Mouse (Mus musculus) kidney, postnatal 0 days (tissue): Measurements from ENCODE around the gene Zbtb11. TPM values are rescaled to one million over a fixed set of nuclear protein-coding genes. Genes with fewer than 3 reads are reported as not detected.
A peak's percentile ranks its signal among the peaks of the same experiment; 100 is the strongest.
"Not testable (repeated sequence)": the region's sequence is repeated elsewhere in the genome, so short reads cannot be mapped to it uniquely, and the experiment has no call there.

Experiments used
- ATAC-seq: fragments of 200-750 bp; cut with Nextera tagmentation; replicated peaks from 2 replicates; pipeline ENCODE4 v1.8.0; 2017; ENCODE audit warnings: low read depth, moderate number of reproducible peaks, moderate TSS enrichment, moderate library complexity; ENCODE audit not compliant: low FRiP score
- DNase-seq: peaks from one replicate; pipeline ENCODE4 v3.0.0-alpha.2; 2016; ENCODE audit warnings: low spot score
- H3K27ac ChIP-seq: fragments of 300-500 bp; sonication (generic); 2 replicates; pipeline ENCODE4 v1.5.1; 2014; ENCODE audit warnings: mild to moderate bottlenecking
- H3K27me3 ChIP-seq: fragments of 300-500 bp; sonication (generic); 2 replicates; pipeline ENCODE4 v1.6.1; 2014; ENCODE audit warnings: low read length, mixed read lengths; ENCODE audit not compliant: insufficient read depth
- H3K36me3 ChIP-seq: fragments of 300-500 bp; sonication (generic); 2 replicates; pipeline ENCODE4 v1.6.1; 2014; ENCODE audit warnings: low read length, mixed read lengths; ENCODE audit not compliant: insufficient read depth
- H3K4me1 ChIP-seq: fragments of 300-500 bp; sonication (generic); replicated peaks from 2 replicates; pipeline ENCODE4 v1.6.1; 2014; ENCODE audit warnings: antibody characterized with exemption, low read length, mixed read lengths; ENCODE audit not compliant: insufficient read depth
- H3K4me2 ChIP-seq: fragments of 300-500 bp; sonication (generic); 2 replicates; pipeline ENCODE4 v1.6.1; 2014; ENCODE audit warnings: mild to moderate bottlenecking, low read length, moderate library complexity, mixed read lengths
- H3K4me3 ChIP-seq: fragments of 300-500 bp; sonication (generic); replicated peaks from 2 replicates; pipeline ENCODE4 v1.5.1; 2014; ENCODE audit warnings: low read depth, low read length
- H3K9ac ChIP-seq: fragments of 300-500 bp; sonication (generic); 2 replicates; pipeline ENCODE4 v1.6.1; 2014; ENCODE audit warnings: low read depth, low read length
- H3K9me3 ChIP-seq: fragments of 300-500 bp; sonication (generic); replicated peaks from 2 replicates; pipeline ENCODE4 v1.6.1; 2016; ENCODE audit warnings: low read length, inconsistent platforms, mixed read lengths
- CTCF ChIP-seq: IDR thresholded peaks from 2 replicates; pipeline ENCODE4 v1.5.1; 2016; ENCODE audit warnings: antibody characterized with exemption, low read depth, mild to moderate bottlenecking, moderate library complexity
- WGBS: fragments of 180-500 bp; shearing (Covaris S2); extraction: QIAGEN DNeasy Blood & Tissue Kit; methylation state at CpG from one replicate; pipeline ENCODE4 v1.1.7; 2014; 5-methylcytosine and 5-hydroxymethylcytosine counted together
- polyA plus RNA-seq: library from polyadenylated mRNA; unstranded; fragments of >200 nt; fragmentation: Nextera tagmentation; extraction: Ambion mirVana; gene quantifications from 2 replicates; pipeline ENCODE4 v1.2.1, GENCODE M21; 2015

Gene Zbtb11
- polyA plus RNA-seq, 1 experiment from 2014 or later: 12.1 TPM

DNA sequence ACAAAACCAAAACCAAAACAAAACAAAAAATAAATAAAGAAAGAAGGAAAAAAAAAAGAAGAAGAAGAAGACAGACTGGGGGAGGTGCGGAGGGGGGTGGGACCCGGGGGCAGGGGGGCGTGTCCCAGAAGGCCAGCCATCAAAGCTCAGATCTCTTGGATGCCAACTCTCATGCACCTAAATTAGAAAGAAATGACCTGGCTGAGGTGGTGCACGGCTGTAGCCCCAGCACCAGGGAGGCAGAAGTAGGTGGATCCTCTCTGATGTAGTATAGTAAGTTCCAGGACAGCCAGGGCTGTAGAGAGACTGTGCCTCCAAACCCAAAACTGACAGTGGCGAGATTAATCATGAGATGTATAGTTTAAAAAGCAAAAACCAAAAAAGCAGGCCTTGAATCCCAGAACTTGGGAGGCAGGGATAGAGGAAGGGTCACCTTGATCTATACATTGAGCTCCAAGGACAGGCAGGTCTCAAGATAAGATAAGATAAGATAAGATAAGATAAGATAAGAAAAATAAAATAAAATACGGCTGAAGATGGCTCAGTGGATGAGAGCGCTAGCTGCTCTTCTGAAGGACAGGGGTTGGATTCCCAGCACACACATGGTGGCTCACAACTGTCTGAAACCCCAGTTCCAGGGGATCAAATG, 21.9 kb upstream of the Zbtb11 start:
- Histone ChIP-seq H3K27ac (no peak overlapping the region), H3K4me2 (no peak overlapping the region), H3K4me1 (no peaks in the 10 kb centered on the region), H3K4me3 (no peak overlapping the region), H3K9ac (no peak overlapping the region), H3K36me3 (no peaks in the 10 kb centered on the region), H3K9me3 (no peaks in the 10 kb centered on the region), H3K27me3 (no peaks in the 10 kb centered on the region)
- ATAC-seq (no peak), DNase-seq (no peak)
- no peak for TF ChIP-seq CTCF
- WGBS: 68% methylated on average over 7 of the region's 7 CpGs

- Histone ChIP-seq H3K9me3 (no peaks in the 10 kb centered on the region), H3K36me3 (no peaks in the 10 kb centered on the region), H3K9ac (no peak overlapping the region), H3K4me1 (no peaks in the 10 kb centered on the region), H3K27me3 (no peaks in the 10 kb centered on the region), H3K4me3 (no peak overlapping the region), H3K27ac (no peak overlapping the region), H3K4me2 (no peak overlapping the region)
- no peak for TF ChIP-seq CTCF
- DNase-seq (no peak), ATAC-seq (no peak)
These were observed 20.9 kb upstream of the Zbtb11 start for GRCm38 (mm10) chr16:55952771-55953170.

DNA sequence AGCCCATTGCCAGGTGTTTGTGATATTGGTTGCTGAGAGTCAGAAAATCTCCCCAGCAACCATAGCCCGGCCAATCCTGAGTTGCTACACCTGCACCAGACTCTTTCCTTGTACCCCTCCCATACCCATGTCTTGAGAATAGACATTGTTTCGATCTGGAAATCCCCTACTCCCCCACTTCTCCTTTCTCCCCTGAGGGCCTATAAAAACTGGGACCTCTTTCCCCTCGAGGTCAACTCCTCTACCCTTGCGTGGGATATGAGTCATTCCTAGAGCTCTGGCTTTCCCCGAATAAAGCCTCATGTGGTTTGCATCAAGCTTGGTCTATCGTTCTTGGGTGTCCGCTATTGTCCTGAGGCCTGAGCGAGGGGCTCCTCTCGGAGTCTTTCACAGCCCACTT, 19.5 kb upstream of the Zbtb11 start:
- H3K27me3 ChIP-seq, H3K27ac ChIP-seq, H3K36me3 ChIP-seq, H3K4me3 ChIP-seq, DNase-seq, ATAC-seq, H3K4me1 ChIP-seq, H3K4me2 ChIP-seq, H3K9ac ChIP-seq, H3K9me3 ChIP-seq: not testable (repeated sequence)
- 86% methylated on average over 9 of the region's 9 CpGs for WGBS

DNA sequence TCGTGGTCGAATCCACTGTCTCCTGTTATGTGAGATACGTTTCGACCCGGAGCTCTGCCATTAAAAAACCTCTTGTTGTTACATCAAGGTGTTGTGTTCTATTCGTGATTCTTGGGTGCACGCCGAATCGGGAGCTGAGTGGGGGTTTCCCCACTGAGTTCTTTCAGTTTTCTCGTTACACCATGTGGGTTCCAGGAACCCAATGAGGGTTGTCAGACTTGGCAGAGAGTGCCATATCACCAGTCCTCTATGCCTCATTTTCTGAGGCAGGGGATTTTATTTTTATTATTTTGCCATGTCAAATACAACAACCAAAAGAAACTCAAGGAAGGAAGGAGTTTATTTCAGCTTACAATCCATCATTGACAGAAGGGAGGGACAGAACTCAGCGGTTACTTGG, 10.6 kb upstream of the Zbtb11 start:
- H3K9me3 ChIP-seq, H3K9ac ChIP-seq, H3K4me2 ChIP-seq, H3K4me1 ChIP-seq, H3K4me3 ChIP-seq, DNase-seq, ATAC-seq, H3K27ac ChIP-seq, H3K27me3 ChIP-seq, H3K36me3 ChIP-seq: not testable (repeated sequence)
- 83% methylated on average over 6 of the region's 11 CpGs for WGBS

- Histone ChIP-seq H3K4me2 (no peak overlapping the region), H3K4me1 (no peaks in the 10 kb centered on the region), H3K9me3 (no peaks in the 10 kb centered on the region), H3K27ac (no peak overlapping the region), H3K27me3 (no peaks in the 10 kb centered on the region), H3K4me3 (no peak overlapping the region), H3K36me3 (no peaks in the 10 kb centered on the region), H3K9ac (no peak overlapping the region)
- WGBS: 59% methylated on average over 4 of the region's 4 CpGs
- DNase-seq: peak; percentile 61
- ATAC-seq: no peak
- TF ChIP-seq CTCF: peak; percentile 64
These were observed 9.3 kb upstream of the Zbtb11 start for GRCm38 (mm10) chr16:55964126-55964949.

- peak within 1 kb of the TSS; percentile 83 for H3K4me2 ChIP-seq
- peak within 1 kb of the TSS; percentile 91 for H3K4me3 ChIP-seq
- DNase-seq (peak; percentile 96), ATAC-seq (peak; percentile 93)
- H3K9ac ChIP-seq: peak within 1 kb of the TSS; percentile 95
- peaks cover 16% of the 10 kb centered on the region for H3K36me3 ChIP-seq
- H3K4me1 ChIP-seq: no peaks in the 10 kb centered on the region
- TF ChIP-seq CTCF: no peak
- H3K27ac ChIP-seq: peak within 1 kb of the TSS; percentile 92
- WGBS: under 1% methylated on average over 42 of the region's 42 CpGs
- H3K9me3 ChIP-seq: no peaks in the 10 kb centered on the region
- H3K27me3 ChIP-seq: no peaks in the 10 kb centered on the region
These were observed 7.3 kb upstream of the Zbtb11 start, which contains the start of gene Rpl24 for GRCm38 (mm10) chr16:55966212-55966871. TSS of gene Rpl24 (plus strand) at chr16:55966275.
